Mouse (Mus musculus) thymus, postnatal 10 days (tissue): ENCODE results near the gene Gm21891.
"Not testable (repeated sequence)": the region's sequence is repeated elsewhere in the genome, so short reads cannot be mapped to it uniquely, and the experiment has no call there.

Source experiments
- DNase-seq, 2 experiments: peaks; one replicate each; pipeline ENCODE4 v3.0.0; 2021; ENCODE audit warnings: low spot score in 2 of 2

The Gm21891 gene

DNA sequence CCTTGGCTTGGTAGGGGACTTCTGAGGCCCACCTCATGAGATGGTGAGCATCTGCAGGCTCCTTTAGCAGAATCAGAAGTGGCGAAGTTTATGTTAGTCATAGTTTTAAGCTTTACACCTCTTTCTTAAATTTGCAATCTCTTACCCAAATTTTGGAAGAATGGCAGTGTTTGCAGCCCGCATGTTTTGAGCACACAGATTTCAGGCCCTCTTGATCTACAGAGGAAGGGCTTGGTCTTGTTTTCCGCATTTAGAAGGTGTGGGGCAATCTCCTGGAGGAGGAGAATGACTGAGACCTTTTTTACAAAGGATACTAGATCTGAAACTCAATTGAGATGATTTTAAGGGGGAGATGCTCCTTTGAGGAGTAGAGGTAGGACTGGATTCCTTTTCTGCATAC, at the start of gene Gm21891:
Gene Gm21891 (minus strand): TSS at position 101 of the 400 bp plus-strand sequence.
- DNase-seq = not testable (repeated sequence)

DNA sequence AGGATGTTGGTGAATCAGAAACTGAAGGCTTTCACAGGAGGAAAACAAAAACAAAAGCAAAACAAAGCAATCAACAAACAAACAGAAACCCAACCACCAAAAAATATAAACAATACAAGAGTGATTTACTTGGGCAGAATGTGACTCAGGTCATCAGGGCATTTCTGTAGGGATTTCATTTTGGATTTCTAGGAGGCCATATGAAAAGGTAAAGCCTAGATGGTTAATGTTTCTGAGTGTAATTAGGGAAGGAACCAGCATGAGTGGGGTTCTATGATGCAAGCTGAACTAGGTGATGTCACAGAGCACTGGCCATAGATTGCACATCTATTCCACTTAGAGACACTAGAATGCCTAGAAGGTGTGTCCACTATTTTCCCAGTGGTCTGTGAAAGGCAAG, 28.4 kb upstream of the Gm21891 start, which contains the start of gene Gm21425:
Gene Gm21425 (plus strand): TSS at position 301 of the 400 bp plus-strand sequence.
- not testable (repeated sequence) for DNase-seq
